Mouse (Mus musculus): ENCODE results near the gene Adgrf5.

Gene Adgrf5

GRCm38 (mm10) chr17:43378703-43379102 lies 18.5 kb downstream of the Adgrf5 start:
- no peak for DNase-seq (ENCODE audit: low spot score)

- no peak for DNase-seq (ENCODE audit: low spot score)
These were observed 26.1 kb downstream of the Adgrf5 start for GRCm38 (mm10) chr17:43386331-43386730.

GRCm38 (mm10) chr17:43387171-43387570 lies 26.9 kb downstream of the Adgrf5 start:
- DNase-seq (ENCODE audit: low spot score): no peak

GRCm38 (mm10) chr17:43389256-43389655 lies 29.0 kb downstream of the Adgrf5 start:
- no peak for DNase-seq (ENCODE audit: low spot score)

- no peak for DNase-seq (ENCODE audit: low spot score)
These were observed 31.9 kb downstream of the Adgrf5 start for GRCm38 (mm10) chr17:43392191-43392590.

- no peak for DNase-seq (ENCODE audit: low spot score)
These were observed 33.4 kb downstream of the Adgrf5 start for GRCm38 (mm10) chr17:43393669-43394068.

GRCm38 (mm10) chr17:43395400-43396258 lies 35.4 kb downstream of the Adgrf5 start:
- no peak for DNase-seq (ENCODE audit: low spot score)

GRCm38 (mm10) chr17:43398612-43399011 lies 38.4 kb downstream of the Adgrf5 start:
- DNase-seq (ENCODE audit: low spot score): no peak

- no peak for DNase-seq (ENCODE audit: low spot score)
These were observed 38.9 kb downstream of the Adgrf5 start for GRCm38 (mm10) chr17:43399151-43399550.

GRCm38 (mm10) chr17:43400483-43400882 lies 40.2 kb downstream of the Adgrf5 start:
- DNase-seq (ENCODE audit: low spot score): no peak

GRCm38 (mm10) chr17:43403851-43404250 lies 43.6 kb downstream of the Adgrf5 start:
- DNase-seq (ENCODE audit: low spot score): no peak

- no peak for DNase-seq (ENCODE audit: low spot score)
These were observed 44.2 kb downstream of the Adgrf5 start for GRCm38 (mm10) chr17:43404408-43404807.

GRCm38 (mm10) chr17:43406321-43406720 lies 46.1 kb downstream of the Adgrf5 start:
- no peak for DNase-seq (ENCODE audit: low spot score)

GRCm38 (mm10) chr17:43407548-43407947 lies 47.3 kb downstream of the Adgrf5 start:
- DNase-seq (ENCODE audit: low spot score): no peak

GRCm38 (mm10) chr17:43413182-43413581 lies 52.9 kb downstream of the Adgrf5 start:
- no peak for DNase-seq (ENCODE audit: low spot score)

- DNase-seq (ENCODE audit: low spot score): no peak
These were observed 59.0 kb downstream of the Adgrf5 start for GRCm38 (mm10) chr17:43419204-43419603.

GRCm38 (mm10) chr17:43420381-43420780 lies 60.1 kb downstream of the Adgrf5 start:
- DNase-seq (ENCODE audit: low spot score): no peak

GRCm38 (mm10) chr17:43423953-43424352 lies 63.7 kb downstream of the Adgrf5 start:
- DNase-seq (ENCODE audit: low spot score): no peak

- DNase-seq (ENCODE audit: low spot score): no peak
These were observed 71.4 kb downstream of the Adgrf5 start for GRCm38 (mm10) chr17:43431692-43432091.

- no peak for DNase-seq (ENCODE audit: low spot score)
These were observed 74.2 kb downstream of the Adgrf5 start for GRCm38 (mm10) chr17:43434485-43434884.

- no peak for DNase-seq (ENCODE audit: low spot score)
These were observed 91.0 kb downstream of the Adgrf5 start for GRCm38 (mm10) chr17:43451216-43451615.

- DNase-seq (ENCODE audit: low spot score): peak; percentile 41
These were observed 98.3 kb downstream of the Adgrf5 start for GRCm38 (mm10) chr17:43458598-43458997.

GRCm38 (mm10) chr17:43459737-43460230 lies 99.5 kb downstream of the Adgrf5 start:
- DNase-seq (ENCODE audit: low spot score): no peak

Data from urinary bladder, postnatal 10 days (tissue).